ENCODE assay signal across 8 mouse cellular contexts in genomic region chr10:111508324-111509080, GRCm38 (mm10). TPM values are rescaled to one million over a fixed set of nuclear protein-coding genes. Genes with fewer than 3 reads are reported as not detected.
DNase-seq lines count a peak whose midpoint lies in the region; ATAC-seq and TF ChIP-seq lines count a peak whose summit lies in the region.

No protein-coding gene starts in this region.

- H3K4me2 ChIP-seq in heart, embryonic 13.5 days, result peak overlapping the region; percentile 86
- H3K4me2 ChIP-seq in hindbrain, embryonic 12.5 days (replicated peaks), result peak overlapping the region; percentile 78
- H3K4me2 ChIP-seq in midbrain, embryonic 12.5 days (replicated peaks), result peak overlapping the region; percentile 94

- peak overlapping the region; percentile 94 for H3K4me3 ChIP-seq in heart, embryonic 13.5 days
- H3K4me3 ChIP-seq in ES-E14 (ENCODE audit: insufficient read depth in 1 of 2, low read depth in 1 of 2, low read length in 2 of 2, poor library complexity in 1 of 2, severe bottlenecking in 1 of 2), result peak overlapping the region; percentile 80 to 92; a peak in 3 of 4 replicates
- H3K4me3 ChIP-seq in hindbrain, embryonic 12.5 days, result peak overlapping the region; percentile 85
- peak overlapping the region; percentile 77 for H3K4me3 ChIP-seq in midbrain, embryonic 12.5 days

- peaks cover 68% of the 10 kb centered on the region for H3K4me1 ChIP-seq in heart, embryonic 13.5 days
- peaks cover 5 to 6% of the 10 kb centered on the region in 2 experiments for H3K4me1 ChIP-seq in ES-E14 (ENCODE audit: control insufficient read depth in 2 of 2, insufficient read depth in 2 of 2, low read length in 2 of 2, poor library complexity in 1 of 2)
- peaks cover 14% of the 10 kb centered on the region for H3K4me1 ChIP-seq in hindbrain, embryonic 12.5 days
- peaks cover 12% of the 10 kb centered on the region for H3K4me1 ChIP-seq in midbrain, embryonic 12.5 days

- no peak for ATAC-seq in heart, embryonic 13.5 days (ENCODE audit: extremely low read depth, insufficient number of reproducible peaks, low FRiP score, low TSS enrichment)
- ATAC-seq in hindbrain, embryonic 12.5 days (ENCODE audit: low FRiP score), result no peak
- no peak for ATAC-seq in midbrain, embryonic 12.5 days (ENCODE audit: low FRiP score, low read depth)

- WGBS in heart, embryonic 13.5 days, result 8% methylated on average over 7 of the region's 7 CpGs
- WGBS in hindbrain, embryonic 12.5 days, result 5% methylated on average over 7 of the region's 7 CpGs
- 3% methylated on average over 7 of the region's 7 CpGs for WGBS in midbrain, embryonic 12.5 days

- H3K27ac ChIP-seq in heart, embryonic 13.5 days (replicated peaks), result peak overlapping the region; percentile 97
- no peak overlapping the region for H3K27ac ChIP-seq in ES-E14 (ENCODE audit: insufficient read depth, low read depth, low read length, poor library complexity, severe bottlenecking)
- peak overlapping the region; percentile 95 for H3K27ac ChIP-seq in hindbrain, embryonic 12.5 days
- no peak overlapping the region for H3K27ac ChIP-seq in midbrain, embryonic 12.5 days (replicated peaks)

- H3K36me3 ChIP-seq in heart, embryonic 13.5 days, result no peaks in the 10 kb centered on the region
- H3K36me3 ChIP-seq in ES-E14 (ENCODE audit: control insufficient read depth, insufficient read depth, low read length, poor library complexity, severe bottlenecking), result no peaks in the 10 kb centered on the region
- no peaks in the 10 kb centered on the region for H3K36me3 ChIP-seq in hindbrain, embryonic 12.5 days
- H3K36me3 ChIP-seq in midbrain, embryonic 12.5 days, result no peaks in the 10 kb centered on the region

- H3K9me3 ChIP-seq in heart, embryonic 13.5 days, result no peaks in the 10 kb centered on the region
- no peaks in the 10 kb centered on the region for H3K9me3 ChIP-seq in ES-E14 (ENCODE audit: control insufficient read depth, insufficient read depth, low read depth, low read length)
- H3K9me3 ChIP-seq in hindbrain, embryonic 12.5 days (replicated peaks), result no peaks in the 10 kb centered on the region
- H3K9me3 ChIP-seq in midbrain, embryonic 12.5 days, result no peaks in the 10 kb centered on the region

- no peak for DNase-seq in heart, postnatal 25 days (ENCODE audit: low spot score)
- DNase-seq in ES-E14 (ENCODE audit: low read depth, low spot score), result no peak
- DNase-seq in cerebellum, adult 9-11 months, result no peak
- DNase-seq in left cerebral cortex, adult 18-20 months (ENCODE audit: low spot score in 2 of 2), result no peak
- DNase-seq in layer of hippocampus, postnatal 36 days, result no peak

- H3K9ac ChIP-seq in heart, embryonic 13.5 days, result peak overlapping the region; percentile 94
- H3K9ac ChIP-seq in ES-E14 (ENCODE audit: insufficient read depth, low read depth, low read length, poor library complexity, severe bottlenecking), result no peak overlapping the region
- H3K9ac ChIP-seq in hindbrain, embryonic 12.5 days, result peak overlapping the region; percentile 96
- H3K9ac ChIP-seq in midbrain, embryonic 12.5 days (replicated peaks), result 0 out of 2 replicates have a peak overlapping the region, but pooled peaks have one; percentile 8

- no peaks in the 10 kb centered on the region for H3K27me3 ChIP-seq in heart, embryonic 13.5 days (replicated peaks)
- no peaks in the 10 kb centered on the region for H3K27me3 ChIP-seq in hindbrain, embryonic 12.5 days
- H3K27me3 ChIP-seq in midbrain, embryonic 12.5 days, result peaks cover 31% of the 10 kb centered on the region

- intact Hi-C loops in heart, postnatal 25 days (cut with DNase I), result loop anchor here (5.0 kb wide), 1 partner anchor 94 kb away; no protein-coding TSS in a partner anchor

- in situ Hi-C loops in ES-E14 (cut with MboI; ENCODE audit: low sequenced_read_pairs in 2 of 2, unreplicated experiment in 2 of 2), result loop anchor here in 1 of 2 experiments (10.0 kb wide), 1 partner anchor 146 kb away; no protein-coding TSS in a partner anchor

TF ChIP-seq in ES-E14, 5 proteins besides CTCF, POLR2A, EP300 and RAD21:
- TF ChIP-seq CHD2 (IDR thresholded peaks at IDR 0.05; ENCODE audit: low read depth, low read length), result no peak
- 0 out of 2 replicates have a peak, but pooled peaks have one; percentile 13 for TF ChIP-seq ZNF384 (IDR thresholded peaks at IDR 0.05; ENCODE audit: low read depth, low read length)

RNA-seq across cellular contexts. Expression of gene Phlda1, which starts 2.4 kb away (rescaled TPM):
- polyA plus RNA-seq in heart, embryonic 13.5 days (2015; fragmentation: Nextera tagmentation; extraction: Ambion mirVana), result 23.9 and 24.8 TPM in 2 replicates
- 10 to 100 TPM; 16.9 to 18.8 TPM for total RNA-seq in heart, postnatal 25 days (2021)
- 3.9 and 9.8 TPM in 2 replicates for total RNA-seq in ES-E14 (2012; rRNA removed)
- polyA plus RNA-seq in hindbrain, embryonic 12.5 days (2016; fragmentation: Nextera tagmentation; extraction: Ambion mirVana), result 42.8 and 54.3 TPM in 2 replicates
- polyA plus RNA-seq in midbrain, embryonic 12.5 days (2016; fragmentation: Nextera tagmentation; extraction: Ambion mirVana), result 19.6 and 20.3 TPM in 2 replicates
- 10 to 100 TPM; 39.6 to 40.9 TPM for total RNA-seq in left cerebral cortex, adult 18-20 months (2021)
- 10 to 100 TPM; 18.1 to 19.1 TPM for total RNA-seq in layer of hippocampus, postnatal 36 days (2021)

RNA-seq across cellular contexts. Expression of gene Nap1l1, which starts 35.5 kb away (rescaled TPM):
- polyA plus RNA-seq in heart, embryonic 13.5 days (2015; fragmentation: Nextera tagmentation; extraction: Ambion mirVana), result 135 and 143 TPM in 2 replicates
- total RNA-seq in heart, postnatal 25 days (2021), result 10 to 100 TPM; 55.0 to 60.9 TPM
- 187 and 258 TPM in 2 replicates for total RNA-seq in ES-E14 (2012; rRNA removed)
- 265 and 269 TPM in 2 replicates for polyA plus RNA-seq in hindbrain, embryonic 12.5 days (2016; fragmentation: Nextera tagmentation; extraction: Ambion mirVana)
- 312 and 318 TPM in 2 replicates for polyA plus RNA-seq in midbrain, embryonic 12.5 days (2016; fragmentation: Nextera tagmentation; extraction: Ambion mirVana)
- total RNA-seq in left cerebral cortex, adult 18-20 months (2021), result 100 to 1,000 TPM; 234 to 248 TPM
- total RNA-seq in layer of hippocampus, postnatal 36 days (2021), result 100 to 1,000 TPM; 156 to 179 TPM

Comparison
In these comparisons a context has a peak if more than half of its experiments do, and no peak if none do; other contexts are left out.
1. H3K27ac ChIP-seq: peak in heart, embryonic 13.5 days (single experiment) and hindbrain, embryonic 12.5 days (single experiment); none in ES-E14 (single experiment) and midbrain, embryonic 12.5 days (single experiment).
2. Peak in every context shown above with its lines, with median percentiles within 50 percentile points of each other: H3K4me2 ChIP-seq and H3K4me3 ChIP-seq.